12 mouse cellular contexts compared by ENCODE assay signal in genomic region chr5:90029751-90030150, GRCm38 (mm10).
A peak's percentile ranks its signal among the peaks of the same experiment; 100 is the strongest.
DNase-seq lines count a peak whose midpoint lies in the region; ATAC-seq and TF ChIP-seq lines count a peak whose summit lies in the region.
"Had no signal": no experiment of that assay in that cellular context is flagged by ENCODE, and none has a peak within 500 bp of the region (broad histone marks: within the 10 kb centered on the region; RNA-seq: fewer than 3 reads in every experiment).

No protein-coding gene starts in this region.

- intact Hi-C loops in heart, postnatal 36 days (cut with DNase I), result no loop called here

- no peaks in the 10 kb centered on the region for H3K36me3 ChIP-seq in forebrain, postnatal 0 days (ENCODE audit: insufficient read depth)
- H3K36me3 ChIP-seq: forebrain, embryonic 12.5 days; hindbrain, embryonic 12.5 days; midbrain, embryonic 13.5 days had no signal

- DNase-seq in embryo, embryonic 10 days (ENCODE audit: low spot score), result peak; percentile 40
- no peak for DNase-seq in embryo, embryonic 11 days
- DNase-seq in ovary, adult 18-20 months (ENCODE audit: low spot score), result peak; percentile 23
- no peak for DNase-seq in ovary, postnatal 10 days (ENCODE audit: low spot score)
- peak; percentile 29 to 32 for DNase-seq in heart, postnatal 36 days
- DNase-seq in ovary, postnatal 14 days (ENCODE audit: low spot score), result peak; percentile 7
- DNase-seq in forebrain, postnatal 0 days, result no peak
- DNase-seq in thymus, postnatal 36 days, result no peak

- 77% methylated on average over 6 of the region's 6 CpGs for WGBS in forebrain, postnatal 0 days

- no peaks in the 10 kb centered on the region for H3K4me1 ChIP-seq in forebrain, postnatal 0 days (ENCODE audit: insufficient read depth)
- H3K4me1 ChIP-seq: forebrain, embryonic 12.5 days; hindbrain, embryonic 12.5 days; midbrain, embryonic 13.5 days had no signal

- H3K9ac ChIP-seq in forebrain, postnatal 0 days, result no peak overlapping the region
- H3K9ac ChIP-seq: forebrain, embryonic 12.5 days; hindbrain, embryonic 12.5 days; liver, embryonic 14.5 days; midbrain, embryonic 13.5 days had no signal

- no peak for ATAC-seq in forebrain, postnatal 0 days
- ATAC-seq: midbrain, embryonic 13.5 days had no signal

- no peak overlapping the region for H3K4me2 ChIP-seq in forebrain, postnatal 0 days (ENCODE audit: low read depth)
- H3K4me2 ChIP-seq: forebrain, embryonic 12.5 days; hindbrain, embryonic 12.5 days; midbrain, embryonic 13.5 days had no signal

- no peak overlapping the region for H3K27ac ChIP-seq in forebrain, postnatal 0 days (ENCODE audit: low read depth, low read length)
- H3K27ac ChIP-seq: forebrain, embryonic 12.5 days; hindbrain, embryonic 12.5 days; liver, embryonic 14.5 days; midbrain, embryonic 13.5 days had no signal

- H3K27me3 ChIP-seq in forebrain, postnatal 0 days (ENCODE audit: insufficient read depth, low read length), result no peaks in the 10 kb centered on the region
- H3K27me3 ChIP-seq: forebrain, embryonic 12.5 days; hindbrain, embryonic 12.5 days; midbrain, embryonic 13.5 days had no signal

- no peak for TF ChIP-seq CTCF in forebrain, postnatal 0 days (IDR thresholded peaks at IDR 0.05; ENCODE audit: low read depth)

- no peaks in the 10 kb centered on the region for H3K9me3 ChIP-seq in forebrain, postnatal 0 days (ENCODE audit: low read length)
- H3K9me3 ChIP-seq: forebrain, embryonic 12.5 days; hindbrain, embryonic 12.5 days; midbrain, embryonic 13.5 days had no signal

- no peak overlapping the region for H3K4me3 ChIP-seq in forebrain, postnatal 0 days (ENCODE audit: low read depth, low read length)
- H3K4me3 ChIP-seq: forebrain, embryonic 12.5 days; hindbrain, embryonic 12.5 days; midbrain, embryonic 13.5 days had no signal

Comparison
In these comparisons a context has a peak if more than half of its experiments do, and no peak if none do; other contexts are left out.
1. DNase-seq: peak in embryo, embryonic 10 days (single experiment), ovary, adult 18-20 months (single experiment), heart, postnatal 36 days (2 of 2) and ovary, postnatal 14 days (single experiment); none in embryo, embryonic 11 days (single experiment), ovary, postnatal 10 days (single experiment), forebrain, postnatal 0 days (single experiment) and thymus, postnatal 36 days (0 of 2).